Mouse (Mus musculus): Measurements from ENCODE around the gene Tefm. TPM values are rescaled to one million over a fixed set of nuclear protein-coding genes. Genes with fewer than 3 reads are reported as not detected.

Gene Tefm
- total and polyA plus RNA-seq, 3 experiments, result 34.4 to 70.2 (median 43.9) TPM

- TF ChIP-seq MEF2A (IDR thresholded peaks at IDR 0.05; ENCODE audit: borderline replicate concordance, low read depth, low read length) (no peak; the same call in none of the 2 replicates), IRF4 (IDR thresholded peaks at IDR 0.05; ENCODE audit: low read depth, low read length) (peak; percentile 48), ZMIZ1 (IDR thresholded peaks at IDR 0.05; ENCODE audit: low read depth, low read length) (no peak), NELFE (IDR thresholded peaks at IDR 0.05; ENCODE audit: low read depth, low read length) (0 out of 2 replicates have a peak, but pooled peaks have one; percentile 57), CHD2 (IDR thresholded peaks at IDR 0.05; ENCODE audit: low read length) (no peak), UBTF (IDR thresholded peaks at IDR 0.05; ENCODE audit: low read depth, low read length) (no peak), RAD21 (IDR thresholded peaks at IDR 0.05; ENCODE audit: low read depth, low read length) (no peak; the same call in 1 of the 2 replicates), TBP (conservative IDR thresholded peaks at IDR 0.05; ENCODE audit: low read depth, low read length) (peak; percentile 40; the same call in 1 of the 2 replicates)
Observed at GRCm38 (mm10) chr11:80145787-80146275, 3.9 kb upstream of the Tefm start (continued).

GRCm38 (mm10) chr11:80142872-80143271 is 897 bp upstream of the Tefm start:
- peaks cover 13 to 25% of the 10 kb centered on the region in 2 experiments for H3K36me3 ChIP-seq (replicated peaks in 1 of 2; ENCODE audit: control insufficient read depth in 1 of 2, insufficient read depth in 1 of 2, low read length in 1 of 2)
- no peak for DNase-seq (ENCODE audit: extremely low read depth)
- dilution Hi-C loops (cut with MboI; ENCODE audit: extremely low pct_ligation_motif_present, extremely low pct_unique_long_range_greater_than_20kb, low sequenced_read_pairs), result no loop called here
- peaks cover 30% of the 10 kb centered on the region for H3K79me2 ChIP-seq (replicated peaks; ENCODE audit: control insufficient read depth, extremely low read depth, insufficient read depth, poor library complexity, severe bottlenecking)
- TF ChIP-seq ZC3H11A (IDR thresholded peaks at IDR 0.05; ENCODE audit: low read depth, low read length) (no peak), MEF2A (IDR thresholded peaks at IDR 0.05; ENCODE audit: borderline replicate concordance, low read depth, low read length) (no peak), UBTF (IDR thresholded peaks at IDR 0.05; ENCODE audit: low read depth, low read length) (no peak), JUN (IDR thresholded peaks at IDR 0.05; ENCODE audit: insufficient read depth, low read depth, low read length) (no peak), IRF4 (IDR thresholded peaks at IDR 0.05; ENCODE audit: low read depth, low read length) (no peak), CHD2 (IDR thresholded peaks at IDR 0.05; ENCODE audit: low read length) (no peak)
- no peaks in the 10 kb centered on the region for H3K9me3 ChIP-seq (replicated peaks; ENCODE audit: low read length)
- peak overlapping the region; percentile 76 for H3K4me2 ChIP-seq (ENCODE audit: insufficient read depth, low read depth, poor library complexity, severe bottlenecking)
- H3K4me1 ChIP-seq (ENCODE audit: control insufficient read depth in 1 of 2, insufficient read depth in 2 of 2), result peaks cover 9 to 67% of the 10 kb centered on the region in 2 experiments
- in situ Hi-C loops (cut with MboI; ENCODE audit: low pct_ligation_motif_present, low pct_unique_long_range_greater_than_20kb, low sequenced_read_pairs), result loop anchor here (5.0 kb wide), 1 partner anchor 101 kb away; no protein-coding TSS in a partner anchor
- H3K9ac ChIP-seq (ENCODE audit: insufficient read depth, low read depth), result peak overlapping the region; percentile 64
- no peaks in the 10 kb centered on the region for H3K27me3 ChIP-seq (replicated peaks)
- H3K27ac ChIP-seq (ENCODE audit: insufficient read depth, low read depth), result no peak overlapping the region
- H3K4me3 ChIP-seq (replicated peaks in 1 of 3; ENCODE audit: low read depth in 2 of 3, low read length in 2 of 3, poor library complexity in 1 of 3), result peak overlapping the region; percentile 68 to 96 (median 80)

GRCm38 (mm10) chr11:80137773-80138172 is 4.2 kb downstream of the Tefm start:
- Histone ChIP-seq H3K36me3 (replicated peaks in 1 of 2; ENCODE audit: control insufficient read depth in 1 of 2, insufficient read depth in 1 of 2, low read length in 1 of 2) (peaks cover 43 to 69% of the 10 kb centered on the region in 2 experiments), H3K79me2 (replicated peaks; ENCODE audit: control insufficient read depth, extremely low read depth, insufficient read depth, poor library complexity, severe bottlenecking) (peaks cover 35% of the 10 kb centered on the region), H3K9me3 (replicated peaks; ENCODE audit: low read length) (no peaks in the 10 kb centered on the region), H3K4me3 (replicated peaks in 1 of 3; ENCODE audit: low read depth in 2 of 3, low read length in 2 of 3, poor library complexity in 1 of 3) (no peak overlapping the region), H3K27me3 (replicated peaks) (no peaks in the 10 kb centered on the region), H3K27ac (ENCODE audit: insufficient read depth, low read depth) (no peak overlapping the region), H3K9ac (ENCODE audit: insufficient read depth, low read depth) (no peak overlapping the region), H3K4me2 (ENCODE audit: insufficient read depth, low read depth, poor library complexity, severe bottlenecking) (no peak overlapping the region), H3K4me1 (ENCODE audit: control insufficient read depth in 1 of 2, insufficient read depth in 2 of 2) (peaks cover 4 to 28% of the 10 kb centered on the region in 2 experiments; a peak in 3 of 4 replicates)
- dilution Hi-C loops (cut with MboI; ENCODE audit: extremely low pct_ligation_motif_present, extremely low pct_unique_long_range_greater_than_20kb, low sequenced_read_pairs), result no loop called here
- TF ChIP-seq RCOR1 (conservative IDR thresholded peaks at IDR 0.05; ENCODE audit: low read depth, low read length) (no peak), CHD1 (IDR thresholded peaks at IDR 0.05; ENCODE audit: low read depth, low read length) (no peak), CTCF (conservative IDR thresholded peaks at IDR 0.05 in 1 of 2, IDR thresholded peaks at IDR 0.05 in 1 of 2; ENCODE audit: low read depth in 2 of 2, low read length in 2 of 2) (no peak), E2F4 (IDR thresholded peaks at IDR 0.05; ENCODE audit: insufficient replicate concordance, low read depth, low read length) (no peak), MAFK (IDR thresholded peaks at IDR 0.05; ENCODE audit: insufficient replicate concordance, low read length) (no peak), NRF1 (IDR thresholded peaks at IDR 0.05; ENCODE audit: low read depth, low read length) (no peak), MEF2A (IDR thresholded peaks at IDR 0.05; ENCODE audit: borderline replicate concordance, low read depth, low read length) (no peak), TCF12 (IDR thresholded peaks at IDR 0.05; ENCODE audit: low read depth, low read length) (no peak), POLR2AphosphoS2 (IDR thresholded peaks at IDR 0.05; ENCODE audit: low read depth, low read length) (no peak)
- in situ Hi-C loops (cut with MboI; ENCODE audit: low pct_ligation_motif_present, low pct_unique_long_range_greater_than_20kb, low sequenced_read_pairs), result no loop called here
- DNase-seq (ENCODE audit: extremely low read depth), result no peak

Data from CH12.LX (cell line).